Mouse (Mus musculus) ES-E14 (cell line): ENCODE measurements around the gene Usf1. TPM values are rescaled to one million over a fixed set of nuclear protein-coding genes. Genes with fewer than 3 reads are reported as not detected.
A peak's percentile ranks its signal among the peaks of the same experiment; 100 is the strongest.

ENCODE experiments used
- DNase-seq: peaks from one replicate; pipeline ENCODE4 v3.0.0-alpha.2; 2013; ENCODE audit warnings: low read depth, low spot score
- H3K27ac ChIP-seq: 2 replicates; pipeline ENCODE4 v1.5.1; 2012; ENCODE audit warnings: low read depth, mild to moderate bottlenecking, low read length, moderate library complexity, mixed read lengths; ENCODE audit not compliant: poor library complexity, insufficient read depth, severe bottlenecking
- H3K36me3 ChIP-seq: 2 replicates; pipeline ENCODE4 v1.6.1; 2012; ENCODE audit warnings: mild to moderate bottlenecking, low read length, moderate library complexity, mixed read lengths; ENCODE audit not compliant: control insufficient read depth, poor library complexity, insufficient read depth, severe bottlenecking
- H3K4me1 ChIP-seq, 2 experiments: fragments of 150-350 bp in 1 of 2; sonication (generic) in 1 of 2; 2 replicates each; pipeline ENCODE4 v1.6.1; 2012; ENCODE audit warnings: low read length in 2 of 2, mild to moderate bottlenecking in 1 of 2, mixed read lengths in 1 of 2; ENCODE audit not compliant: control insufficient read depth in 2 of 2, insufficient read depth in 2 of 2, poor library complexity in 1 of 2
- H3K4me3 ChIP-seq, 2 experiments: fragments of 150-350 bp in 1 of 2; sonication (generic) in 1 of 2; 2 replicates each; pipeline ENCODE4 v1.5.1; 2012; ENCODE audit warnings: low read length in 2 of 2, low read depth in 1 of 2, mild to moderate bottlenecking in 1 of 2, mixed read lengths in 1 of 2; ENCODE audit not compliant: insufficient read depth in 1 of 2, poor library complexity in 1 of 2, severe bottlenecking in 1 of 2
- H3K9ac ChIP-seq: 2 replicates; pipeline ENCODE4 v1.6.1; 2012; ENCODE audit warnings: low read depth, mild to moderate bottlenecking, low read length, mixed read lengths; ENCODE audit not compliant: poor library complexity, insufficient read depth, severe bottlenecking
- H3K9me3 ChIP-seq: fragments of 150-350 bp; sonication (generic); 2 replicates; pipeline ENCODE4 v1.6.1; 2012; ENCODE audit warnings: low read depth, mild to moderate bottlenecking, low read length; ENCODE audit not compliant: control insufficient read depth, insufficient read depth
- CHD2 ChIP-seq: IDR thresholded peaks from 2 replicates; pipeline ENCODE4 v1.6.1; 2014; ENCODE audit warnings: mild to moderate bottlenecking, low read depth, low read length, inconsistent platforms
- HCFC1 ChIP-seq: IDR thresholded peaks from 2 replicates; pipeline ENCODE4 v1.6.1; 2012; ENCODE audit warnings: low read length, inconsistent platforms, borderline replicate concordance; ENCODE audit not compliant: insufficient read depth
- MAFK ChIP-seq: IDR thresholded peaks from 2 replicates; pipeline ENCODE4 v1.6.1; 2014; ENCODE audit warnings: mild to moderate bottlenecking, low read depth, low read length, inconsistent platforms; ENCODE audit not compliant: insufficient read depth
- ZC3H11A ChIP-seq: IDR thresholded peaks from 2 replicates; pipeline ENCODE4 v1.6.1; 2012; ENCODE audit warnings: low read depth, mild to moderate bottlenecking, inconsistent platforms, low read length, borderline replicate concordance
- ZNF384 ChIP-seq: IDR thresholded peaks from 2 replicates; pipeline ENCODE4 v1.6.1; 2012; ENCODE audit warnings: low read depth, low read length, inconsistent platforms
- in situ Hi-C, 2 experiments: fragments of 600-800 bp; cut with MboI; formaldehyde crosslinking; loops; one replicate each; pipeline ENCODE4 v1.15.1; 2025; ENCODE audit warnings: low sequenced_read_pairs in 2 of 2, inconsistent platforms in 1 of 2; ENCODE audit not compliant: unreplicated experiment in 2 of 2
- total RNA-seq: library from RNA; depleted of rRNA; stranded (reverse); fragments of 300-350 nt; gene quantifications from 2 replicates; pipeline ENCODE4 v1.2.3, GENCODE M21; 2012

Gene Usf1
- total RNA-seq, 1 experiment = 151 TPM

- no peak overlapping the region for H3K4me3 ChIP-seq
- in situ Hi-C loops = no loop called here
Observed at GRCm38 (mm10) chr1:171441466-171442412, 30.6 kb downstream of the Usf1 start.

DNA sequence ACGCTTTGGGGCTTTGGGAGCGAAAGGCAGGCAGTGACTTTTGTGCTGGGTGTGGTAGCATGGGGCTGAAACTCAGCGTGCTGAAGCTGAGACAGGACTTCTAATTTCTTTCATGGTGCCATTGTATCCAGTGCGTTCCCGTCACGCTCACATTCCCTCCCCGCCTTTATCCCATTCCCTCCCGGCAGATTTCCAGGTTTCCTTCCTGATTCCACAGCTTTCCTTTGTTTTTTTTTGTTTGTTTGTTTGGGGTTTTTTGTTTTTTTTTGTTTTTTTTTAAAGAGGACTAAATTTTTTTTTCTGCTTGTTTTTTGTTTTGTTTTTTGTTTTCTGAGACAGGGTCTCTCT lies 31.3 kb downstream of the Usf1 start:
- no peak for DNase-seq
- Histone ChIP-seq H3K4me1 (peaks cover 7 to 20% of the 10 kb centered on the region in 2 experiments; a peak in 3 of 4 replicates), H3K9me3 (no peaks in the 10 kb centered on the region), H3K27ac (no peak overlapping the region), H3K4me3 (no peak overlapping the region), H3K9ac (no peak overlapping the region; the same call in 1 of the 2 replicates), H3K36me3 (no peaks in the 10 kb centered on the region; the same call in 1 of the 2 replicates)
- in situ Hi-C loops = no loop called here
- TF ChIP-seq HCFC1 (no peak), ZNF384 (no peak), CHD2 (no peak), ZC3H11A (no peak), MAFK (no peak)

More at GRCm38 (mm10) chr1:171441466-171442412, 30.6 kb downstream of the Usf1 start:
- no peak for TF ChIP-seq ZC3H11A
- no peak for TF ChIP-seq MAFK
- TF ChIP-seq CHD2 = no peak
- TF ChIP-seq ZNF384 = no peak
- no peak for TF ChIP-seq HCFC1
- no peak overlapping the region for H3K9ac ChIP-seq
- H3K4me1 ChIP-seq = peaks cover 7 to 20% of the 10 kb centered on the region in 2 experiments; a peak in 3 of 4 replicates
- 0 out of 2 replicates have a peak overlapping the region, but pooled peaks have one; percentile 37 for H3K27ac ChIP-seq
- no peaks in the 10 kb centered on the region; the same call in 1 of the 2 replicates for H3K36me3 ChIP-seq
- DNase-seq = no peak
- H3K9me3 ChIP-seq = no peaks in the 10 kb centered on the region

GRCm38 (mm10) chr1:171445050-171445449 lies 33.9 kb downstream of the Usf1 start:
- TF ChIP-seq MAFK (no peak), CHD2 (no peak), ZC3H11A (no peak), ZNF384 (no peak), HCFC1 (no peak)
- Histone ChIP-seq H3K4me1 (peaks cover 0 to 15% of the 10 kb centered on the region in 2 experiments; a peak in 2 of 4 replicates), H3K27ac (no peak overlapping the region), H3K9ac (no peak overlapping the region), H3K4me3 (no peak overlapping the region), H3K36me3 (no peaks in the 10 kb centered on the region; the same call in 1 of the 2 replicates), H3K9me3 (no peaks in the 10 kb centered on the region)
- in situ Hi-C loops = no loop called here
- DNase-seq = no peak

- Histone ChIP-seq H3K4me3 (no peak overlapping the region), H3K9ac (no peak overlapping the region), H3K9me3 (no peaks in the 10 kb centered on the region), H3K4me1 (peaks cover 0 to 8% of the 10 kb centered on the region in 2 experiments; a peak in 1 of 4 replicates), H3K36me3 (no peaks in the 10 kb centered on the region; the same call in 1 of the 2 replicates), H3K27ac (no peak overlapping the region)
- in situ Hi-C loops = no loop called here
- DNase-seq = no peak
- no peak for TF ChIP-seq ZC3H11A
- TF ChIP-seq HCFC1 = no peak
- TF ChIP-seq CHD2 = no peak
- TF ChIP-seq MAFK = no peak
- no peak for TF ChIP-seq ZNF384
Observed at GRCm38 (mm10) chr1:171446854-171447253, 35.7 kb downstream of the Usf1 start.
